Mouse (Mus musculus): Measurements from ENCODE around the gene Bco2.

The Bco2 gene

GRCm38 (mm10) chr9:50555094-50555446 is at the start of gene Bco2:
Gene Bco2, minus strand, starts transcription at chr9:50555181.
- DNase-seq (ENCODE audit: low read depth in 1 of 2, low spot score in 2 of 2), result no peak

DNA sequence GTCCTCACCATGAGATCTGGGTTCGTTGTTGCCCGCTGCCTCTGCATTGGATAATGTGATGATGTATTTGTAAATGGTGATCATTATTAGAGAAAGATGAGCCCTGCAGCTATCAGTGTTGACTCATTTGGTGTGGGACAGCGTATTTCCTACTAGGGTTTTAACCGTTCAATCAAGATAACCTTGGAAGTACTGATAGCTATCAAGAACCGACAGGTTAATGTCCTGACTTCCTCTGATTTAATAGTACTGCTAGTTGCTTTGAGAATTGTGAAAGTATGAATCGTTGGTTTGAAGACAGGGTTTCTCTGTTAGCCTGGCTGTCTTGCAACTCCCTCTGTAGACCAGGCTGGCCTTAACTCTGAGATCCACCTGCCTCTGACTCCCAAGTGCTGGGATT is 49.4 kb upstream of the Bco2 start:
- DNase-seq (ENCODE audit: low read depth in 1 of 2, low spot score in 2 of 2), result no peak

GRCm38 (mm10) chr9:50603998-50604324 is 49.0 kb upstream of the Bco2 start:
- DNase-seq (ENCODE audit: low read depth in 1 of 2, low spot score in 2 of 2), result no peak

DNA sequence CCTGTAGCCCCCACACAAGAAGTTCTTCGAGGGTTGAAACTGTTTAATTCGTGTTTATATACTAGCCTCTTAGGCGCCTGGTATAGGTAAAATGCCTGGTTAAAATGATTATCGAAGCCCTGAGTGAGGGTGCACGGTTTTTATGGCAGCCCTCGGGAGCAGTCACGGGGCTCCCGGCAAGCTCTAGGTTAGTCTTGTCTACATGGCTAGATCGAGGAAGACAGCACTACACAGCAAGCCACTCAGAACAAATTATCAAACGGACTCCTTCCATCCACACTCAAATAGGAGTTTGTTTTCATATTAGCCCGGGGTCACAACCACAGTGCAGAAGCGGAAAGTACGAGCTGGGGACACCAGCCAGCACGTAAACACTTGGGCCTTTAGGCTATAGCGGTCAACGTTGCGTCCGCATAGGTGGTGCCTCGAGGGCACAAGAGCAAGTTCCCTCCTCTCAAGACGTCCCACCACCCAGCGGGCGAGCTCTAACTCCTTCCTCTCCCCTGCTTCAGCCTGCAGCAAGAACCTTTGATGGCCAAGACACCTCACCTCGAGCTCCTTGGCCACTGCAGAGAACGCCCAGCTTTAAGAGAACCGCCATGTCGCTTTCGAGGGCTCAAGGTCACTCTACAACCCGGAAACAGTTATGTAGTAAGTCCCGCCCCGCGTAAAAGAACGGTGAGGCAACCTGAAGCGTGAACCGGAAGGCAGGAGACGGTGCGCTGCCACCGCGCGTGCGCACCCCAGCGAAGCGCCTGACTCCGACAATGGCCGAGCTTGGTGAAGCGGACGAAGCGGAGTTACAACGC is 48.4 kb upstream of the Bco2 start, which contains the start of the genes Sdhd and Timm8b:
Gene Sdhd, minus strand, starts transcription at position 624 of the 809 bp plus-strand sequence.
Gene Timm8b, plus strand, starts transcription at position 722 of the 809 bp plus-strand sequence.
- DNase-seq (ENCODE audit: low read depth in 1 of 2, low spot score in 2 of 2), result peak; percentile 89 to 90

DNA sequence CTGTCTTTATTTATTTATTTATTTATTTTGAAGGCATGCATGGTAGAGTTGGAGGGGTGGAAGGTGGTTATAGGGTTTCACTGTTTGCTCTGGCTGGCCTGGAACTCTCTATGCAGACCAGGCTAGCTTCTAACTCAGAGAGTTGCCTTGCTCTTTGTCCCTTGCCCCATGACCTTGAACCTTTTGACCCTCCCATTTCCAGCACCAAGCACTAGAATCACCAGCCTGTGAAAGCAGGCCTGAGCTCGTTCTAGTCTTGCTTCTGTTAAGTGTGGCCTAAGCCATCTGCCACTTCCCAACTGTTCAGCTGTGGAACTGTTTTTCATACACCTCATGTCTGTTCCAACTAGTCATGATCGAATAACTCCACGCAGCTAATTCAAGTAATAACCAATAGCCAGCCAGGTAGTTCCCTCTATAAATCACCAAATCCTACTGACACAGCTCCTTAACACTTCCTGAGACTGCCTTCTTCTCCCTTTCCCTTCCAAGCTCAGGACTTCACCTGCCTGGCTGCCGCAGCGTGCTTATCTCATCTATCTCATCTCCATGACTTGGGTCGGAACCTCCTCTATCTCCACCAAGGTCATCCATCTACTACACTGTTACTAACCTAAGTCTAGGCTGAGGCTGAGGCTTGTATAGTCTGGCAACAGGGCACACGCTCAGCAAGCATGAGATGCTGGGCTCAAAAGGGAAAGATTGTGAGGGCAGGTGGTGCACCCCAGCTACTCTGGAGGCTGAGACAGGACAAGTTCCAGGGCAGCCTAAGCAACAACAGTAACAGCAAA is 47.3 kb upstream of the Bco2 start:
- DNase-seq (ENCODE audit: low read depth in 1 of 2, low spot score in 2 of 2), result no peak

DNA sequence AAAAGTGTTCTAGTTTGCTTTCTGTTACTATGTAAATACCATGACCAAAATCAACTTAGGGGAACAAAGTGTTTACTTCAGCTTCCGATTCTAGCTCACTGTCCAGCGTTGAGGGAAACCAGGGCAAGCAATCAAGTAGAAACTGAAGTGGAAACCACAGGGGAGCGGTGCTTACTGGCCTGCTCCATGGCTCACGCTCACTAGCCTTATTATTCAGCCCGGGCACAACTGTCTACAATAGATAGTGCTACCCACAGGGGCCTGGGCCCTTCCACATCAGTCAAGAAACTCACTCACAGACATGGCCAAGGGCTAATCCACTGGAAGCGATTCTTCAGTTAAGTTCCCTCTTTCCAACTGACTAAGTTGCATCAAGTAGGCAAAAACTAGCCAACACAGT is 46.6 kb upstream of the Bco2 start:
- no peak for DNase-seq (ENCODE audit: low read depth in 1 of 2, low spot score in 2 of 2)

DNA sequence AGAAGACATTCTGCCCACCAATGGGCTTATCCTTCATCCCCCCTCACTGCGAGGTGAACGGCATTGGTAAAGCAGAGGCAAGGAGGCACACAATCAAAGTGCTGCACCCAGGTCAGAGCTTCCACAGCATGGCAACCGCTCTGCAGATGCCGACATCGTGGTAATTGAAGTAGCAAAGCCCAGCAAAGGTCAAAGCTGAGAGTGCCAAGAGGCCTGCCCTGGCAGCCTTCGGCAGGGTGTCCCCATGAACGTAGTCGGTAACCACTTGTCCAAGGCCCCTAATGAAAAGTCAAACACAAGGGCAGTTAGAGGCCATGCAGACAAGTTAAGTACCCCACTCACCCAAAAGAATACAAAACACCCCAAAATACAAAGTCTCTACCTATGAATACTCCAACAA is 42.0 kb upstream of the Bco2 start:
- no peak for DNase-seq (ENCODE audit: low read depth in 1 of 2, low spot score in 2 of 2)

DNA sequence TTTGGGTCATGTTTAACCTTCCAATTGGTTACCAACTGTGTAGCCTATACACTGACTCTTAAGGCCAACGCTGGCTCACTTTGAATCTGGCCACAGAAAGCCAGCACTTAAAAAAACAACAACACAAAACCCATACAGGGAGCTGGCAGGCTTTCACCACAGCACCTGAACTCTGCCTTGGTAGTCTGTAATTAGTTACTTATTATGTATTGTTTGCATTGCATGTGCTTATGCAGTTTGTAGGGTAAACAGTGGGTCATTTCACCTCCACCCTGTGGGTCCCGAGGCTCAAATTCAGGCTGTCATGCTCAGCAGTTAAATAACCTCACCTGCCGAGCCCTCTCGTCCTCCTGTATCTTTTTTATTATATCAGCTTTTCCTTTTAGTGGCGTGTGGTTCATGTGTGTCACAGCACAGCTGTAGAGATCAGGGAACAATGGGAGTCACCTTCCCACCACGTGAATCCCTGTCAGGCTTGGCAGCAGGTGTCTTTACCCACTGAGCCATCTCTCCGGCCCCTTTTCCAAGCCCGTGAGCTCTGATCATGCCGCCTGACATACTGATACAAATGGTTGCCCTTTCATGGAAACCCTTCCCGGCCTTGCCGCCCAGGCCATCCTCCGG is 39.9 kb upstream of the Bco2 start:
- DNase-seq (ENCODE audit: low read depth in 1 of 2, low spot score in 2 of 2), result no peak

DNA sequence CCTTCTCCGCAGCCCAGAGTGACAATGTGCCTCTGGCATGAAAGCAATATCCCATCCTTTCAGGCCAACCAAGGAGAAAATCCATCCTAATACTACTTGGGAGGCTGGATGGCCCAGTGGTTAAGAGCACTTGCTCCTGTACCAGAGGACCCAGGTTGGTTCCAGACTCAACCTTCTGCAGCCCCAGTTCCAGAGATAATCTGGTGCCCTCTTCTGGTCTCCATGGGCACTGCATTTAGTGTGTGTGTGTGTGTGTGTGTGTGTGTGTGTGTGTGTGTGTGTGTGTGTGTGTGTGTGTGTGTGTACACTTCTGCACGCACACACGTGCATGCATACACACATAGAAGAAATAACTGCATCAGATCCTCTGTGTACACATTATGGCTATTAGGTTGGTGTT is 38.6 kb upstream of the Bco2 start:
- peak in 1 of 2 experiments; percentile 36 for DNase-seq (ENCODE audit: low read depth in 1 of 2, low spot score in 2 of 2)

GRCm38 (mm10) chr9:50592955-50593354 is 38.0 kb upstream of the Bco2 start:
- DNase-seq (ENCODE audit: low read depth in 1 of 2, low spot score in 2 of 2), result peak; percentile 37 to 48

- DNase-seq (ENCODE audit: low read depth in 1 of 2, low spot score in 2 of 2), result peak; percentile 50 to 54
Observed at GRCm38 (mm10) chr9:50590856-50591518, 36.0 kb upstream of the Bco2 start.

- no peak for DNase-seq (ENCODE audit: low read depth in 1 of 2, low spot score in 2 of 2)
Observed at GRCm38 (mm10) chr9:50586955-50587354, 32.0 kb upstream of the Bco2 start.

DNA sequence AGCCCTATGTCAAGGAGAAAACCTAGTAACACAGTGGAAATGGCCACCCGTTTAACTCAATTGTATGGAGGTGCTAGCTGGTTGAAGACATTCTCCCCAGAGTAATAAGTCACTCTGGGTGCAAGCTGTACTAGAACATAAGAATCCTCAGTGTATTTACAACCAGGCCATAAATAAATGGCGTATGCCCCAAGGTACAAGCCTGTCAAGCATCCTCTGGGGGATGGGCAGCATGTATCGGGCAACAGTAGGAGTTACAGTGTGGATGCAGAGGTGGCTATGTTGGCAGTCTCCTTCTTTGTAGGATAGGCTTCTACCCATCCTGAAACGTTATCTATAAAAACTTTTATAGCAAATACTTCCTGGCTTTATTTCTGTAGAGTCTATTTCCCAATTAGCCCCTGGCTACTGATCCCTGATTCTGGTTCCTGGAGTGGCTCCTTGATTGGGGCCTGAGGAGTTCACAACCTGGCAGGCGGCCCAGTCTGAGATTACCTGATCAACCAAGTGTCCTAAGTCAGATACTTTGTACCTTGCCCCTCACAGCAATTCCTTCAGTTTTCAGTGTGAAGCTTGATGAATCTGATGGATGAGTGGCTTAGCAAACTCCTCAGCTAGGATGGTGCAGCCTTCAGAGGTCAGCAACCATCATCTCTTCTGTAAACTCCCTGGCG is 30.3 kb upstream of the Bco2 start:
- DNase-seq (ENCODE audit: low read depth in 1 of 2, low spot score in 2 of 2), result no peak

DNA sequence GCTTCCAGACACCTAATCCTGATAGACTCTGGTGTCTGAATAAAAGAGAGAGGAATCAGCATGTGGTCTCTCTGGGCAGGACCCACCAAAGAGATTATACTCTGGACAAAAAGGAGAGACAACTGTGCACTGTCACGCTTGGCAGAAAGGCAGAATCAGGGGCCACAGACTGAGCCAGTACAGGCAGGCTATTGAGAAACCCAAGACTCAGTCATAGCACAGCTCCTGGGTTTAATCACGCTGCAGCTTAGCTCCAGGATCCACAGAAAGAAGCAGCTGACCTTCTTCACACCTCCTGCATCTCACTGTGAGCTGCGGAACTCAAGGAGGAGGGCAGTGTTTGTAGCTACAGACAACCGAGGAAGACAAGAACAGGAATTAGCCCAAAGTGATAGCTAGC is 25.4 kb upstream of the Bco2 start:
- DNase-seq (ENCODE audit: low read depth in 1 of 2, low spot score in 2 of 2), result no peak

GRCm38 (mm10) chr9:50569599-50570525 is 14.9 kb upstream of the Bco2 start:
- DNase-seq (ENCODE audit: low read depth in 1 of 2, low spot score in 2 of 2), result no peak

- no peak for DNase-seq (ENCODE audit: low read depth in 1 of 2, low spot score in 2 of 2)
Observed at GRCm38 (mm10) chr9:50567881-50568280, 12.9 kb upstream of the Bco2 start.

GRCm38 (mm10) chr9:50567372-50567771 is 12.4 kb upstream of the Bco2 start:
- DNase-seq (ENCODE audit: low read depth in 1 of 2, low spot score in 2 of 2), result no peak

- no peak for DNase-seq (ENCODE audit: low read depth in 1 of 2, low spot score in 2 of 2)
Observed at GRCm38 (mm10) chr9:50565940-50566339, 11.0 kb upstream of the Bco2 start.

DNA sequence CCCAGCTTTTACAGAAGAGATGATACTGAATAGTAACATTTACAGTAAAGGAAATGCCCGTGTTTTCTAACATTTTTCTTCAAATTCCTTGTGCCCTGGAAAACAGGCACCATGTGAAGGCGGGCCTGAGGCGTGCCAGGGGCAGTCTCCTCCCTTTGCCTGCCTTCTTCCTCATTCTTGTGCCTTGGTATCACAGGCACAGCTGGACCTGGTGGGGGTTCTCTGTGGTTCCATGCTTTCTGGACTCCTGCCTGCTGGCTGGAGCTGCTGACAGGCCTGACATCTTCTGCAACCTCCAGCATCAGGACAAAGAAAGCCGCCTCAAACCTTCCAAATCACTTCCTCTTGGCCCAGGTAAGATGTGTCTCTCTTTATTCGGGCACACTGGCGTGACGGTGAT is 10.2 kb upstream of the Bco2 start:
- DNase-seq (ENCODE audit: low read depth in 1 of 2, low spot score in 2 of 2), result no peak

DNA sequence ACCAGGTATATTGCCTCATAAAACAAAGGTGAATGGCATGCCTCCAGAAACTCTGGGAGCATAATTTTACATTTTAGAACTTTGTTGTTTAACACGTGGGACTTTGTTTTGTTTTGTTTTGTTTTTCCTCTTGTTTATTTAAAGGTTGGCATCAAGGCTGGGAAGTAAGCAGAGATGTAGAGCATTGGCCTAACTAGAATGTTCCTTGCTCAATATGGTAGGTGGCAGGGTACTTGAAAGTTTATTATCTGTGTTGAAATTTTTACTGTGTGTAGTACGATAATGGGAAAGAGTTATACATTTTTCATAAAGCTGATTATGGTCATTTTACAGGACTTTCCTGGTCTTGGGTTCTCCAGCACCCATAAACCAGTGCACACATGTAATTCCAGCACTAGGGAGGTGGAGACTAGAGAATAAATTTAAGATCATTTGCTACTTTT is 7.0 kb upstream of the Bco2 start:
- no peak for DNase-seq (ENCODE audit: low read depth in 1 of 2, low spot score in 2 of 2)

All from monocyte, adult 2 months (primary cell).